Mouse (Mus musculus) kidney, adult 2 months (tissue): ENCODE measurements at regions not wholly inside any gene's neighbourhood (a gene's known extent, or its start where the extent isn't known, plus 50 kb on each side); places are given as distances from the start of the nearest gene placed in this dataset.

ENCODE experiments used
- CTCF ChIP-seq: fragments of 200-500 bp; conservative IDR thresholded peaks from 2 replicates; pipeline ENCODE4 v1.5.1; 2011; ENCODE audit warnings: low read depth, mild to moderate bottlenecking, control low read depth, low read length, moderate library complexity, mixed read lengths; ENCODE audit not compliant: insufficient read depth, insufficient read length
- POLR2A ChIP-seq: fragments of 200-500 bp; IDR thresholded peaks from one replicate; pipeline ENCODE4 v1.6.1; 2011; ENCODE audit warnings: low read depth, low read length, control low read depth

DNA sequence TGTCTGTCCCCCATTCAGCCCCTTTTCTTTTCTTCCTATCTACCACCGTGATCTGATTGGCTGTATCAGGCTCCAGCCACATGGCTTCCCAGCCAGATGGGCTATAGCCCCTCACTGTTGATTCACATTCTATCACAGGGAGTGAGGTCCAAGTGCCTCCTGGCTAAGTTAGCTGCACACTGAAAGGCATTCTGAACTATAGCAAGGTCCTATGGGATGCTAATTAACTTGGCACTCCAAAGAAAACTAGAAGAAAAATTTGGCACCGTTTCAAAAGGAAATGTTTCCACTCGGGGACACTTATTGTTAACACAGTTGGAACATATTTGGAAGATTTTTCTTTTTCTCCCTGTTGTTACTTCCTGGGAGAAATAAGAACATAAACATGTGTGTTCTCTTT lies 53.4 kb upstream of the Dynlrb2 start:
- no peak for TF ChIP-seq POLR2A
- TF ChIP-seq CTCF = no peak
